Mouse (Mus musculus) megakaryocyte-erythroid progenitor cell, adult 5-6 weeks (primary cell): ENCODE data around the gene Tmem263. TPM values are rescaled to one million over a fixed set of nuclear protein-coding genes. Genes with fewer than 3 reads are reported as not detected.

Source experiments
- ATAC-seq: replicated peaks from 2 replicates; pipeline ENCODE4 v1.8.0; 2016; ENCODE audit warnings: mild to moderate bottlenecking, inconsistent platforms; ENCODE audit not compliant: severe bottlenecking, poor library complexity, low FRiP score, low TSS enrichment
- total RNA-seq, 2 experiments: library from RNA; stranded (forward) in 1 of 2; stranded (reverse) in 1 of 2; fragments of 200-1000, 215-1000 nt in 1 of 2; fragments of >200 nt in 1 of 2; fragmentation: Nextera tagmentation in 1 of 2; gene quantifications; 2 replicates each; pipeline ENCODE4 v1.2.3; 2014 to 2017

The Tmem263 gene
- 12.8 and 15.7 TPM in 2 replicates for total RNA-seq (2014; fragmentation: Nextera tagmentation)
- 17.8 and 18.7 TPM in 2 replicates for total RNA-seq (2017)

- peak; percentile 82 for ATAC-seq
Observed at GRCm38 (mm10) chr10:85102247-85103084, at the start of gene Tmem263, which contains the start of gene Fhl4. Gene Tmem263, plus strand, starts transcription at chr10:85102627. Gene Fhl4, minus strand, starts transcription at chr10:85102495.

DNA sequence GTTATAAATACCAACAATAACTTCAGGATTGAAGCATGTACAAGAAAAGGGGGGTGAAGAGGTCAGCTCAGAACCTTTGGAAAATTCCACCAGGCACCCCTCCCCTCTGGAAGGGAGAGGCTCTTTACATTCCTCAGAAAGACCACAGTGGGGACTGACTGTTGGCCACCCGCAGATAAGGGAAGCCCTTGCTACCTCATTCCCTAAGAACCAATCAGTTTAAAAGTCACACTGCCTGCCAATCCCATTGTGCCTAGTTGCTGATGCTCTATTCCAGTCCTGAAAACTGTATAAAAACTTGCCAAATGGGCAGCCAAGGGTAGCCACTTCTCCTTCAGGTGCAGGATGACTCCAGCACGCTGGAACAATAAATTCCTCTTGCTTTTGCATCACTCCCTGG is 47.6 kb upstream of the Tmem263 start:
- no peak for ATAC-seq

DNA sequence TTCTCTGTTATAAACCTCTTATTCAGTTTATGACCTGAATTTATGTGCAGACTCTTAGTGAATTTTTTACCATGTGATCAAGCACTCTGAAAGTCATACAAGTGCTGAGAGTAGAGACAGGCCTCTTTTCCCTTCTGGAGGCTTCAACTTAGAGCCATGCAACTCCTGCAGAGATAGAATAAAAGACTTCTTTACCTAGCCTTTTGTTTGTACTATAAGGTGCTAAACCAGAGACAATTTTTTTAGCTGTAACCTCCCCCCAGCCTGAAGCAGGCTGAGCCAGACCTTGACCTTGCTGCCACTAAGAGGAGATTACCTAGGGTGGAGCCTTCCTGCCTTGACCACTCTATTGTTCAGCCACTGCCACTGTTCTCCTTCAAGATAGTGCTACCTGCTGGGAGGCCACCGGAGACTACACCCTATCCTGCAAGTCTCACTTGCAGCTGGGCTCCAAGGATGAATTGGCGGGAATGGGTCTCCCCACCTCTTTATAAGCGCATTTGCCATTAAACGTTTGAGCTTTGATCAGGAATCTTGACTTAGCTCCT is 30.7 kb upstream of the Tmem263 start:
- ATAC-seq: no peak

GRCm38 (mm10) chr10:85101841-85102240 is 586 bp upstream of the Tmem263 start:
- peak; percentile 38 for ATAC-seq

GRCm38 (mm10) chr10:85103085-85103885 is 858 bp downstream of the Tmem263 start:
- peak; percentile 26 for ATAC-seq

GRCm38 (mm10) chr10:85114409-85114808 is 12.0 kb downstream of the Tmem263 start:
- ATAC-seq: no peak

GRCm38 (mm10) chr10:85125184-85125583 is 22.8 kb downstream of the Tmem263 start:
- ATAC-seq: no peak

- peak; percentile 99 for ATAC-seq
Observed at GRCm38 (mm10) chr10:85127395-85128287, 25.2 kb downstream of the Tmem263 start, which contains the start of gene Mterf2. Gene Mterf2, minus strand, starts transcription at chr10:85128027.

- peak; percentile 55 for ATAC-seq
Observed at GRCm38 (mm10) chr10:85128453-85128852, 26.0 kb downstream of the Tmem263 start.

- ATAC-seq: no peak
Observed at GRCm38 (mm10) chr10:85136573-85136972, 34.1 kb downstream of the Tmem263 start.

- no peak for ATAC-seq
Observed at GRCm38 (mm10) chr10:85141465-85141864, 39.0 kb downstream of the Tmem263 start.

- ATAC-seq: no peak
Observed at GRCm38 (mm10) chr10:85146282-85146681, 43.9 kb downstream of the Tmem263 start.

DNA sequence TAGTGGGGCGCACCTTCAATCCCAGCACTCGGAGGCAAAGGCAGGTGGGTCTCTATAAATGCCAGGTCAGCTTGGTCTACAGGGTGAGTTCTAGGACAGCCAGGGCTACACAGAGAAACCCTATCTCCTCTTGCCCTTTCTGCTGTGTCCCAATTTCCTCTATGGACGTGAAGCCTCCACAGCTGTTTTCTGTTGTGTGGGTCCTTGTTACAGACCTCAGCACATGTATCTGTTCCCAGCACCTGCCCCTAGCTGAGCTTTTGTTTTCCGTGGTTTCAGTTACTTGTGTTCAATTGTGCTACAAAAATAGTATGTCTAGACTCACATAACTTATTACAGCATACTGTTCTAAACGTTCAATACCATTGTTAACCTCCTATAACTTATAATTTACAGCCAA is 46.8 kb downstream of the Tmem263 start:
- ATAC-seq: no peak

DNA sequence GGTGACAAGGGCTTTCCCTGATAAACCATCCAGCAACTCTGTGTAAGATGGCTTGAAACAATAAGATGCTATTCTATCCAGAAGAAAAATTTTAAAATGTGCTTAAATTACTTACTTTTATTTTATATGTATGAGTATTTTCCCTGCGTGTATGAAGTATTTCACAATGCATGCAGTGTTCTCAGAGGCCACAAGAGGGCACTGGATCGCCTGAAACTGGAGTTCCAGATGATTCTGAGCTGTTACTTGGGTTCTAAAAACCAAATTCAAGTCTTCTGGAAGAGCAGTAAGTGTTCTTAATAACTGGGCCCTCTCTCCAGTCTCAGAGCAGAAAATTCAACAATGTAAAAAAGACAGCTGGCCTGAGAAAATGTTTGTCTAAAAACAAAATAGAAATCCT is 51.8 kb downstream of the Tmem263 start:
- peak; percentile 80 for ATAC-seq

GRCm38 (mm10) chr10:85157451-85157850 is 55.0 kb downstream of the Tmem263 start:
- no peak for ATAC-seq

- no peak for ATAC-seq
Observed at GRCm38 (mm10) chr10:85159989-85160619, 57.7 kb downstream of the Tmem263 start.

GRCm38 (mm10) chr10:85161745-85162351 is 59.4 kb downstream of the Tmem263 start:
- ATAC-seq: no peak

GRCm38 (mm10) chr10:85164791-85165190 is 62.4 kb downstream of the Tmem263 start:
- no peak for ATAC-seq
